Mouse (Mus musculus) erythroblast, embryonic 14.5 days (primary cell): Measurements from ENCODE around the gene Msantd2.

Source experiments
- GATA1 ChIP-seq: IDR thresholded peaks from 2 replicates; pipeline ENCODE4 v1.6.1; 2012; ENCODE audit warnings: low read length, inconsistent platforms, mixed read lengths
- TAL1 ChIP-seq: IDR thresholded peaks from 3 replicates; pipeline ENCODE4 v1.6.1; 2012; ENCODE audit warnings: low read length, inconsistent platforms, mixed read lengths

- TF ChIP-seq GATA1 (no peak), TAL1 (no peak)
Measured at GRCm38 (mm10) chr9:37500201-37500600, 11.1 kb downstream of the Msantd2 start.
